Mouse (Mus musculus): ENCODE results near the gene Acot2.

GRCm38 (mm10) chr12:83951711-83952575, 35.7 kb upstream of the Acot2 start:
- TF ChIP-seq CTCF (IDR thresholded peaks at IDR 0.05; ENCODE audit: control insufficient read depth, insufficient read depth, low read length) = no peak
- no peak for TF ChIP-seq POLR2A (IDR thresholded peaks at IDR 0.05; ENCODE audit: borderline replicate concordance, control insufficient read depth, low read depth, low read length)

All from bone marrow, adult 2 months (tissue).